15 mouse cellular contexts compared by ENCODE assay signal in the genomic region with DNA sequence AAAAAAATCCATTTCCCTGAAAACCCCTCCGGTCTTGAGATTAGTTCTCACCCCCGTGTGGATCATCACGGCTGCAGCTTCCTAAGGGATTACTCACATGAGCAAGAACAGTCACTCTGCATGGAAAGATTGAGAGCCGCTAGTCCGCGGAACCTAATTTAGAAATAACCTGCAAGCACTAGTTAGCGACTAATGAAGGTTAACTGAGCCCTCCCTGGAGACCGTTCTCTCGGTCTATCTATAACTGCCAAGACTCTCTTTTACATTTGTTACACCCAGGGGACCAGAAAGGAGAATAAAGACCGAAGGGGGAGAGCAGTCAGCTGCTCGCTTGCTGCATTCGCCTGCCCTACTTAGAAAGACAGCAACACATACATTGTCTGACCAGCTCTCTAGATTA. TPM values are rescaled to one million over a fixed set of nuclear protein-coding genes. Genes with fewer than 3 reads are reported as not detected.
DNase-seq lines count a peak whose midpoint lies in the region; ATAC-seq and TF ChIP-seq lines count a peak whose summit lies in the region.
"Had no signal": no experiment of that assay in that cellular context is flagged by ENCODE, and none has a peak within 500 bp of the region (broad histone marks: within the 10 kb centered on the region; RNA-seq: fewer than 3 reads in every experiment).

No protein-coding gene starts in this region.

- peak; percentile 12 for DNase-seq in forebrain, embryonic 14.5 days (ENCODE audit: low spot score)
- DNase-seq in neural tube, embryonic 10.5 days (ENCODE audit: extremely low spot score, low spot score), result no peak
- DNase-seq in mesoderm, embryonic 11.5 days (ENCODE audit: low read depth, low spot score), result peak; percentile 23
- DNase-seq in splenic B cell, adult 2 months (ENCODE audit: low read depth, low spot score), result peak; percentile 61
- no peak for DNase-seq in kidney, adult 2 months
- DNase-seq: cerebellum, postnatal 10 days; kidney, adult 9 months; lung, postnatal 4 days; spleen, adult 18-20 months; thymus, postnatal 36 days had no signal

- H3K36me3 ChIP-seq in forebrain, embryonic 14.5 days (ENCODE audit: control insufficient read depth, insufficient read depth, low read length), result no peaks in the 10 kb centered on the region
- H3K36me3 ChIP-seq in forebrain, embryonic 16.5 days (ENCODE audit: control insufficient read depth, insufficient read depth), result no peaks in the 10 kb centered on the region
- H3K36me3 ChIP-seq in neural tube, embryonic 13.5 days, result no peaks in the 10 kb centered on the region
- H3K36me3 ChIP-seq in splenic B cell, adult 2 months (ENCODE audit: control insufficient read depth, insufficient read depth, low read length, poor library complexity, severe bottlenecking), result no peaks in the 10 kb centered on the region
- H3K36me3 ChIP-seq in kidney, adult 2 months (ENCODE audit: control insufficient read depth, insufficient read depth, low read length), result no peaks in the 10 kb centered on the region
- H3K36me3 ChIP-seq in kidney, embryonic 14.5 days (ENCODE audit: control insufficient read depth, insufficient read depth, low read length), result no peaks in the 10 kb centered on the region
- H3K36me3 ChIP-seq: liver, embryonic 15.5 days had no signal

- 83% methylated on average over 12 of the region's 12 CpGs for WGBS in forebrain, embryonic 14.5 days
- WGBS in forebrain, embryonic 16.5 days, result 80% methylated on average over 12 of the region's 12 CpGs
- 38% methylated on average over 12 of the region's 12 CpGs for WGBS in neural tube, embryonic 13.5 days
- 44% methylated on average over 12 of the region's 12 CpGs for WGBS in kidney, adult 2 months
- WGBS in kidney, embryonic 14.5 days, result 70% methylated on average over 12 of the region's 12 CpGs

- H3K9me3 ChIP-seq in forebrain, embryonic 14.5 days (replicated peaks; ENCODE audit: control insufficient read depth, low read length), result no peaks in the 10 kb centered on the region
- H3K9me3 ChIP-seq in forebrain, embryonic 16.5 days (ENCODE audit: control insufficient read depth, low read length), result no peaks in the 10 kb centered on the region
- no peaks in the 10 kb centered on the region for H3K9me3 ChIP-seq in neural tube, embryonic 13.5 days
- 0 out of 2 replicates have a peak, but pooled peaks cover 3% of the 10 kb centered on the region for H3K9me3 ChIP-seq in kidney, embryonic 14.5 days (ENCODE audit: control insufficient read depth, low read length)
- H3K9me3 ChIP-seq: liver, embryonic 15.5 days had no signal

- no peak overlapping the region for H3K9ac ChIP-seq in forebrain, embryonic 14.5 days (ENCODE audit: low read length)
- no peak overlapping the region for H3K9ac ChIP-seq in forebrain, embryonic 16.5 days (replicated peaks; ENCODE audit: low read depth, low read length)
- H3K9ac ChIP-seq in neural tube, embryonic 13.5 days, result no peak overlapping the region; the same call in 1 of the 2 replicates
- H3K9ac ChIP-seq in kidney, embryonic 14.5 days (ENCODE audit: low read depth, low read length), result no peak overlapping the region
- H3K9ac ChIP-seq: liver, embryonic 15.5 days had no signal

- no peaks in the 10 kb centered on the region for H3K4me1 ChIP-seq in forebrain, embryonic 14.5 days (ENCODE audit: control insufficient read depth, insufficient read depth, low read length)
- no peaks in the 10 kb centered on the region for H3K4me1 ChIP-seq in forebrain, embryonic 16.5 days (replicated peaks; ENCODE audit: control insufficient read depth, insufficient read depth, low read length)
- H3K4me1 ChIP-seq in neural tube, embryonic 13.5 days (replicated peaks), result peaks cover 4% of the 10 kb centered on the region; the same call in 1 of the 2 replicates
- no peaks in the 10 kb centered on the region for H3K4me1 ChIP-seq in kidney, adult 2 months (ENCODE audit: control insufficient read depth, insufficient read depth, low read length)
- no peaks in the 10 kb centered on the region for H3K4me1 ChIP-seq in kidney, embryonic 14.5 days (ENCODE audit: control insufficient read depth, insufficient read depth, low read length)
- H3K4me1 ChIP-seq: liver, embryonic 15.5 days had no signal

- no peak for TF ChIP-seq POLR2A in kidney, adult 2 months (IDR thresholded peaks at IDR 0.05; ENCODE audit: low read depth, low read length)

- no peak for TF ChIP-seq CTCF in kidney, adult 2 months (conservative IDR thresholded peaks at IDR 0.05; ENCODE audit: insufficient read depth, insufficient read length, low read depth, low read length)

- H3K27ac ChIP-seq in forebrain, embryonic 14.5 days (ENCODE audit: low read depth, low read length), result no peak overlapping the region
- H3K27ac ChIP-seq in forebrain, embryonic 16.5 days (ENCODE audit: low read length), result no peak overlapping the region
- H3K27ac ChIP-seq in neural tube, embryonic 13.5 days (replicated peaks), result peak overlapping the region; percentile 47
- no peak overlapping the region for H3K27ac ChIP-seq in kidney, adult 2 months (ENCODE audit: insufficient read depth, low read depth, low read length)
- no peak overlapping the region for H3K27ac ChIP-seq in kidney, embryonic 14.5 days (ENCODE audit: low read depth, low read length)
- H3K27ac ChIP-seq: liver, embryonic 15.5 days had no signal

- ATAC-seq in forebrain, embryonic 14.5 days, result no peak
- ATAC-seq in forebrain, embryonic 16.5 days, result no peak
- peak; percentile 89 for ATAC-seq in neural tube, embryonic 13.5 days (ENCODE audit: low read depth)
- ATAC-seq in kidney, embryonic 14.5 days (ENCODE audit: low FRiP score, low TSS enrichment), result no peak
- ATAC-seq: Patski had no signal

- no peak overlapping the region for H3K4me2 ChIP-seq in forebrain, embryonic 14.5 days (ENCODE audit: low read length)
- no peak overlapping the region for H3K4me2 ChIP-seq in forebrain, embryonic 16.5 days (ENCODE audit: low read length)
- H3K4me2 ChIP-seq in neural tube, embryonic 13.5 days, result peak overlapping the region; percentile 40
- H3K4me2 ChIP-seq in kidney, embryonic 14.5 days (replicated peaks; ENCODE audit: low read depth, low read length), result no peak overlapping the region
- H3K4me2 ChIP-seq: liver, embryonic 15.5 days had no signal

- H3K27me3 ChIP-seq in forebrain, embryonic 14.5 days (replicated peaks; ENCODE audit: control insufficient read depth, insufficient read depth, low read length), result no peaks in the 10 kb centered on the region
- no peaks in the 10 kb centered on the region for H3K27me3 ChIP-seq in forebrain, embryonic 16.5 days (replicated peaks; ENCODE audit: control insufficient read depth, insufficient read depth, low read length)
- H3K27me3 ChIP-seq in neural tube, embryonic 13.5 days, result no peaks in the 10 kb centered on the region
- H3K27me3 ChIP-seq in splenic B cell, adult 2 months (ENCODE audit: control insufficient read depth, insufficient read depth, low read length, poor library complexity, severe bottlenecking), result no peaks in the 10 kb centered on the region
- no peaks in the 10 kb centered on the region for H3K27me3 ChIP-seq in kidney, adult 2 months (replicated peaks; ENCODE audit: control insufficient read depth, insufficient read depth, low read length)
- H3K27me3 ChIP-seq in kidney, embryonic 14.5 days (ENCODE audit: control insufficient read depth, insufficient read depth, low read length), result no peaks in the 10 kb centered on the region
- H3K27me3 ChIP-seq: liver, embryonic 15.5 days; Patski had no signal

- H3K4me3 ChIP-seq in forebrain, embryonic 14.5 days (ENCODE audit: low read depth, low read length), result no peak overlapping the region
- H3K4me3 ChIP-seq in forebrain, embryonic 16.5 days (replicated peaks; ENCODE audit: low read length), result no peak overlapping the region
- H3K4me3 ChIP-seq in neural tube, embryonic 13.5 days, result peak overlapping the region; percentile 17
- no peak overlapping the region for H3K4me3 ChIP-seq in kidney, adult 2 months (ENCODE audit: insufficient read depth, low read depth, low read length)
- no peak overlapping the region for H3K4me3 ChIP-seq in kidney, embryonic 14.5 days (ENCODE audit: low read length)
- H3K4me3 ChIP-seq: liver, embryonic 15.5 days had no signal

RNA-seq across cellular contexts. Expression of a gene that starts 35.5 kb away (rescaled TPM):
- 2.4 and 4.4 TPM in 2 replicates for polyA plus RNA-seq in forebrain, embryonic 14.5 days (2014; fragmentation: Nextera tagmentation; extraction: Ambion mirVana)
- 4.1 and 4.3 TPM in 2 replicates for polyA plus RNA-seq in forebrain, embryonic 16.5 days (2015; fragmentation: Nextera tagmentation; extraction: Ambion mirVana)
- polyA plus RNA-seq in neural tube, embryonic 13.5 days (2015; fragmentation: Nextera tagmentation; extraction: Ambion mirVana), result 1.7 TPM in 2 replicates
- 1.7 and 2.3 TPM in 2 replicates for polyA plus RNA-seq in kidney, adult 2 months (2012; rRNA removed)
- 7.2 and 11.4 TPM in 2 replicates for polyA plus RNA-seq in kidney, embryonic 14.5 days (2014; fragmentation: Nextera tagmentation; extraction: Ambion mirVana)

RNA-seq across cellular contexts. Expression of a gene that starts 48.0 kb away (rescaled TPM):
- 0.03 and 0.04 TPM in 2 replicates for polyA plus RNA-seq in forebrain, embryonic 14.5 days (2014; fragmentation: Nextera tagmentation; extraction: Ambion mirVana)
- polyA plus RNA-seq in forebrain, embryonic 16.5 days (2015; fragmentation: Nextera tagmentation; extraction: Ambion mirVana), result 0.24 and 0.32 TPM in 2 replicates
- polyA plus RNA-seq in neural tube, embryonic 13.5 days (2015; fragmentation: Nextera tagmentation; extraction: Ambion mirVana), result 0.13 and 0.22 TPM in 2 replicates
- polyA plus RNA-seq in kidney, adult 2 months (2012; rRNA removed), result 0.01 and 0.42 TPM in 2 replicates
- 0.38 and 0.39 TPM in 2 replicates for polyA plus RNA-seq in kidney, embryonic 14.5 days (2014; fragmentation: Nextera tagmentation; extraction: Ambion mirVana)

RNA-seq across cellular contexts. Expression of a gene that starts 50.4 kb away (rescaled TPM):
- polyA plus RNA-seq in forebrain, embryonic 14.5 days (2014; fragmentation: Nextera tagmentation; extraction: Ambion mirVana), result not detected in 2 replicates
- 0.14 TPM in 1 of 2 replicates, not detected in the other for polyA plus RNA-seq in forebrain, embryonic 16.5 days (2015; fragmentation: Nextera tagmentation; extraction: Ambion mirVana)
- polyA plus RNA-seq in neural tube, embryonic 13.5 days (2015; fragmentation: Nextera tagmentation; extraction: Ambion mirVana), result 0.15 TPM in 1 of 2 replicates, not detected in the other
- polyA plus RNA-seq in kidney, adult 2 months (2012; rRNA removed), result 0.08 TPM in 1 of 2 replicates, not detected in the other
- polyA plus RNA-seq in kidney, embryonic 14.5 days (2014; fragmentation: Nextera tagmentation; extraction: Ambion mirVana), result 0.22 and 0.24 TPM in 2 replicates

Comparison
In these comparisons a context has a peak if more than half of its experiments do, and no peak if none do; other contexts are left out.
1. DNase-seq: peak in forebrain, embryonic 14.5 days (single experiment), mesoderm, embryonic 11.5 days (single experiment) and splenic B cell, adult 2 months (single experiment); none in neural tube, embryonic 10.5 days (single experiment) and kidney, adult 2 months (single experiment).